Mouse (Mus musculus) CH12.LX (cell line): Measurements from ENCODE around the gene Meis3. TPM values are rescaled to one million over a fixed set of nuclear protein-coding genes. Genes with fewer than 3 reads are reported as not detected.

ENCODE experiments used
- DNase-seq: peaks from one replicate; pipeline ENCODE4 v3.0.0-alpha.2; 2013; ENCODE audit errors: extremely low read depth
- H3K27ac ChIP-seq: 2 replicates; pipeline ENCODE4 v1.5.1; 2012; ENCODE audit warnings: low read depth, mild to moderate bottlenecking, control low read depth, moderate library complexity; ENCODE audit not compliant: insufficient read depth
- H3K27me3 ChIP-seq: replicated peaks from 2 replicates; pipeline ENCODE3; 2012; ENCODE audit warnings: inconsistent platforms
- H3K36me3 ChIP-seq, 2 experiments: replicated peaks in 1 of 2; 2 replicates each; pipeline versions ENCODE3 to v1.6.1; 2012; ENCODE audit warnings: inconsistent platforms in 1 of 2, low read length in 1 of 2, mild to moderate bottlenecking in 1 of 2, mixed read lengths in 1 of 2, moderate library complexity in 1 of 2; ENCODE audit not compliant: control insufficient read depth in 1 of 2, insufficient read depth in 1 of 2
- H3K4me1 ChIP-seq, 2 experiments: 2 replicates each; pipeline ENCODE4 v1.6.1; 2012; ENCODE audit warnings: inconsistent platforms in 1 of 2, moderate library complexity in 1 of 2; ENCODE audit not compliant: insufficient read depth in 2 of 2, control insufficient read depth in 1 of 2
- H3K4me2 ChIP-seq: 2 replicates; pipeline ENCODE4 v1.6.1; 2012; ENCODE audit warnings: low read depth, mild to moderate bottlenecking, control low read depth; ENCODE audit not compliant: poor library complexity, insufficient read depth, severe bottlenecking
- H3K4me3 ChIP-seq, 3 experiments: fragments of 150-350 bp in 1 of 3; sonication (generic) in 1 of 3; replicated peaks in 1 of 3; 2 replicates each; pipeline versions ENCODE3 to v1.5.1; 2011 to 2012; ENCODE audit warnings: low read depth in 2 of 3, low read length in 2 of 3, mild to moderate bottlenecking in 2 of 3, moderate library complexity in 2 of 3, control low read depth in 1 of 3, improper control_type of control experiment in 1 of 3, inconsistent platforms in 1 of 3, mixed read lengths in 1 of 3; ENCODE audit not compliant: poor library complexity in 1 of 3
- H3K79me2 ChIP-seq: replicated peaks from 2 replicates; pipeline ENCODE4 v1.6.1; 2012; ENCODE audit warnings: mild to moderate bottlenecking, moderate library complexity; ENCODE audit not compliant: control insufficient read depth, poor library complexity, insufficient read depth, severe bottlenecking; ENCODE audit errors: extremely low read depth
- H3K9ac ChIP-seq: 2 replicates; pipeline ENCODE4 v1.6.1; 2012; ENCODE audit warnings: low read depth, mild to moderate bottlenecking, control low read depth, moderate library complexity; ENCODE audit not compliant: insufficient read depth
- H3K9me3 ChIP-seq: replicated peaks from 2 replicates; pipeline ENCODE3; 2012; ENCODE audit warnings: low read length, inconsistent platforms, mixed read lengths
- BHLHE40 ChIP-seq: IDR thresholded peaks from 2 replicates; pipeline ENCODE4 v1.6.1; 2011; ENCODE audit warnings: mild to moderate bottlenecking, low read depth, low read length, improper control_type of control experiment
- CTCF ChIP-seq, 2 experiments: IDR thresholded peaks in 1 of 2; conservative IDR thresholded peaks in 1 of 2; 2 replicates each; pipeline ENCODE4 v1.5.1; 2011 to 2012; ENCODE audit warnings: low read depth in 2 of 2, low read length in 2 of 2, improper control_type of control experiment in 1 of 2, inconsistent platforms in 1 of 2, mild to moderate bottlenecking in 1 of 2, moderate library complexity in 1 of 2
- ELF1 ChIP-seq: IDR thresholded peaks from 2 replicates; pipeline ENCODE4 v1.6.1; 2014; ENCODE audit warnings: low read depth, mild to moderate bottlenecking, inconsistent platforms, low read length, improper control_type of control experiment
- EP300 ChIP-seq: IDR thresholded peaks from 2 replicates; pipeline ENCODE4 v1.6.1; 2011; ENCODE audit warnings: low read length, improper control_type of control experiment
- HCFC1 ChIP-seq: IDR thresholded peaks from 2 replicates; pipeline ENCODE4 v1.6.1; 2012; ENCODE audit warnings: low read depth, mild to moderate bottlenecking, inconsistent platforms, low read length, improper control_type of control experiment
- IRF4 ChIP-seq: IDR thresholded peaks from 2 replicates; pipeline ENCODE4 v1.6.1; 2014; ENCODE audit warnings: low read depth, mild to moderate bottlenecking, inconsistent platforms, low read length, improper control_type of control experiment
- MAFK ChIP-seq: IDR thresholded peaks from 2 replicates; pipeline ENCODE4 v1.6.1; 2011; ENCODE audit warnings: low read length, improper control_type of control experiment; ENCODE audit not compliant: insufficient replicate concordance
- MAX ChIP-seq: IDR thresholded peaks from 2 replicates; pipeline ENCODE4 v1.6.1; 2011; ENCODE audit warnings: low read length, improper control_type of control experiment
- MAZ ChIP-seq: IDR thresholded peaks from 2 replicates; pipeline ENCODE4 v1.6.1; 2012; ENCODE audit warnings: low read depth, mild to moderate bottlenecking, inconsistent platforms, low read length, improper control_type of control experiment, moderate library complexity
- MEF2A ChIP-seq: IDR thresholded peaks from 2 replicates; pipeline ENCODE4 v1.6.1; 2014; ENCODE audit warnings: low read depth, mild to moderate bottlenecking, inconsistent platforms, low read length, improper control_type of control experiment, borderline replicate concordance
- MXI1 ChIP-seq: IDR thresholded peaks from 2 replicates; pipeline ENCODE4 v1.6.1; 2011; ENCODE audit warnings: mild to moderate bottlenecking, low read depth, low read length, improper control_type of control experiment
- NRF1 ChIP-seq: IDR thresholded peaks from 2 replicates; pipeline ENCODE4 v1.6.1; 2014; ENCODE audit warnings: low read depth, mild to moderate bottlenecking, inconsistent platforms, low read length, improper control_type of control experiment, moderate library complexity
- PAX5 ChIP-seq: IDR thresholded peaks from 2 replicates; pipeline ENCODE4 v1.6.1; 2012; ENCODE audit warnings: low read length, inconsistent platforms, mixed read lengths
- POLR2A ChIP-seq: IDR thresholded peaks from 2 replicates; pipeline ENCODE4 v1.6.1; 2011; ENCODE audit warnings: low read depth, mild to moderate bottlenecking, improper control_type of control experiment, low read length
- RAD21 ChIP-seq: IDR thresholded peaks from 2 replicates; pipeline ENCODE4 v1.6.1; 2011; ENCODE audit warnings: low read depth, mild to moderate bottlenecking, low read length, improper control_type of control experiment, moderate library complexity
- RCOR1 ChIP-seq: conservative IDR thresholded peaks from 2 replicates; pipeline ENCODE4 v1.6.1; 2012; ENCODE audit warnings: low read depth, mild to moderate bottlenecking, inconsistent platforms, low read length, improper control_type of control experiment
- SIN3A ChIP-seq: IDR thresholded peaks from 2 replicates; pipeline ENCODE4 v1.6.1; 2012; ENCODE audit warnings: low read length, improper control_type of control experiment, inconsistent platforms
- SMC3 ChIP-seq: IDR thresholded peaks from 2 replicates; pipeline ENCODE4 v1.6.1; 2011; ENCODE audit warnings: low read depth, low read length, improper control_type of control experiment
- TCF12 ChIP-seq: IDR thresholded peaks from 2 replicates; pipeline ENCODE4 v1.6.1; 2014; ENCODE audit warnings: low read depth, mild to moderate bottlenecking, inconsistent platforms, low read length, improper control_type of control experiment
- UBTF ChIP-seq: IDR thresholded peaks from 2 replicates; pipeline ENCODE4 v1.6.1; 2012; ENCODE audit warnings: low read depth, mild to moderate bottlenecking, inconsistent platforms, low read length, improper control_type of control experiment, moderate library complexity
- ZKSCAN1 ChIP-seq: IDR thresholded peaks from 2 replicates; pipeline ENCODE4 v1.6.1; 2012; ENCODE audit warnings: low read depth, inconsistent platforms, low read length, improper control_type of control experiment, borderline replicate concordance
- dilution Hi-C: fragments of 300-500 bp; cut with MboI; formaldehyde crosslinking; loops from 2 replicates; pipeline ENCODE4 v1.14.3; 2020; ENCODE audit warnings: low sequenced_read_pairs; ENCODE audit not compliant: extremely low pct_unique_long_range_greater_than_20kb, extremely low pct_ligation_motif_present
- in situ Hi-C: fragments of 300-500 bp; cut with MboI; formaldehyde crosslinking; loops from 3 replicates; pipeline ENCODE4 v1.14.3; 2019; ENCODE audit warnings: low sequenced_read_pairs, low pct_ligation_motif_present, low pct_unique_long_range_greater_than_20kb, mixed read lengths
- polyA plus RNA-seq: library from polyadenylated mRNA; unstranded; fragments of >175 nt; gene quantifications from 2 replicates; pipeline ENCODE4 v1.2.1, GENCODE M21; 2012; ENCODE audit warnings: low read depth; ENCODE audit not compliant: insufficient read length
- total RNA-seq, 2 experiments: library from RNA; depleted of rRNA; stranded (reverse); fragments of 300-350 nt in 1 of 2; fragments of >200 nt in 1 of 2; gene quantifications; 2 replicates each; pipeline ENCODE4 v1.2.3; 2012 to 2014

Gene Meis3
- 9.4 and 10.2 TPM in 2 replicates for total RNA-seq (2012; rRNA removed)
- total RNA-seq (2014; rRNA removed) = 7.1 and 7.9 TPM in 2 replicates
- polyA plus RNA-seq = 10.1 and 11.8 TPM in 2 replicates

- in situ Hi-C loops = no loop called here
- DNase-seq = peak; percentile 55
- Histone ChIP-seq H3K27me3 (peaks cover 29% of the 10 kb centered on the region), H3K4me1 (peaks cover 3 to 32% of the 10 kb centered on the region in 2 experiments), H3K27ac (no peak within 1 kb of the TSS), H3K36me3 (peaks cover 10 to 17% of the 10 kb centered on the region in 2 experiments), H3K9me3 (peaks cover 2% of the 10 kb centered on the region), H3K4me3 (peak within 1 kb of the TSS; percentile 55 to 69 (median 62)), H3K9ac (peak within 1 kb of the TSS; percentile 76), H3K79me2 (no peaks in the 10 kb centered on the region), H3K4me2 (peak within 1 kb of the TSS; percentile 81)
- TF ChIP-seq MXI1 = peak; percentile 63
- TF ChIP-seq CTCF (conservative IDR thresholded peaks at IDR 0.05 in 1 of 2, IDR thresholded peaks at IDR 0.05 in 1 of 2; ENCODE audit: low read depth in 2 of 2, low read length in 2 of 2) = peak in 1 of 2 experiments; percentile 71; a peak in 3 of 4 replicates
- 0 out of 2 replicates have a peak, but pooled peaks have one; percentile 26 for TF ChIP-seq MEF2A
- TF ChIP-seq RAD21 = no peak; the same call in none of the 2 replicates
- TF ChIP-seq UBTF = peak; percentile 62; the same call in 1 of the 2 replicates
- TF ChIP-seq EP300 = no peak
- peak; percentile 47 for TF ChIP-seq SMC3
- TF ChIP-seq ZKSCAN1 = no peak
- TF ChIP-seq MAZ = 0 out of 2 replicates have a peak, but pooled peaks have one; percentile 38
- peak; percentile 59 for TF ChIP-seq BHLHE40
- no peak for TF ChIP-seq NRF1
- 0 out of 2 replicates have a peak, but pooled peaks have one; percentile 12 for TF ChIP-seq MAX
- TF ChIP-seq RCOR1 = no peak
- peak; percentile 79 for TF ChIP-seq ELF1
- TF ChIP-seq IRF4 = peak; percentile 14; the same call in 1 of the 2 replicates
- TF ChIP-seq POLR2A = peak; percentile 54; the same call in 1 of the 2 replicates
- 0 out of 2 replicates have a peak, but pooled peaks have one; percentile 44 for TF ChIP-seq TCF12
- peak; percentile 48; the same call in 1 of the 2 replicates for TF ChIP-seq HCFC1
- no peak for TF ChIP-seq MAFK
- no peak for TF ChIP-seq PAX5
- TF ChIP-seq SIN3A = peak; percentile 75; the same call in 1 of the 2 replicates
- dilution Hi-C loops = loop anchor here (25.0 kb wide), 1 partner anchor 213 kb away; the partner anchor contains the start of gene Ehd2
Observed at GRCm38 (mm10) chr7:16174597-16175541, at the start of gene Meis3. Gene Meis3, plus strand, starts transcription at chr7:16175090.
